Mouse (Mus musculus) neural tube, embryonic 11.5 days (tissue): ENCODE data around the gene Kcnk3. TPM values are rescaled to one million over a fixed set of nuclear protein-coding genes. Genes with fewer than 3 reads are reported as not detected.

Experiments
- ATAC-seq: fragments of 200-750 bp; cut with Nextera tagmentation; 2 replicates; pipeline ENCODE4 v1.8.0; 2017; ENCODE audit warnings: moderate number of reproducible peaks, mild to moderate bottlenecking, moderate TSS enrichment, moderate library complexity; ENCODE audit not compliant: insufficient read depth, low FRiP score, low TSS enrichment
- DNase-seq: peaks from one replicate; pipeline ENCODE4 v3.0.0-alpha.2; 2015; ENCODE audit warnings: low spot score
- H3K27ac ChIP-seq: fragments of 300-500 bp; sonication (generic); 2 replicates; pipeline ENCODE4 v1.5.1; 2014; ENCODE audit warnings: low read depth, mild to moderate bottlenecking, low read length
- H3K27me3 ChIP-seq: fragments of 300-500 bp; sonication (generic); 2 replicates; pipeline ENCODE4 v1.6.1; 2014; ENCODE audit warnings: mild to moderate bottlenecking, low read length, mixed read lengths; ENCODE audit not compliant: control insufficient read depth, insufficient read depth
- H3K36me3 ChIP-seq: fragments of 300-500 bp; sonication (generic); 2 replicates; pipeline ENCODE4 v1.6.1; 2014; ENCODE audit warnings: mild to moderate bottlenecking, low read length, moderate library complexity, mixed read lengths; ENCODE audit not compliant: control insufficient read depth, insufficient read depth
- H3K4me1 ChIP-seq: fragments of 300-500 bp; sonication (generic); 2 replicates; pipeline ENCODE4 v1.6.1; 2014; ENCODE audit warnings: low read length, mixed read lengths; ENCODE audit not compliant: control insufficient read depth, insufficient read depth
- H3K4me2 ChIP-seq: fragments of 300-500 bp; sonication (generic); 2 replicates; pipeline ENCODE4 v1.6.1; 2014; ENCODE audit warnings: low read depth, mild to moderate bottlenecking, moderate library complexity
- H3K4me3 ChIP-seq: fragments of 300-500 bp; sonication (generic); 2 replicates; pipeline ENCODE4 v1.5.1; 2014; ENCODE audit warnings: low read depth, low read length
- H3K9ac ChIP-seq: fragments of 300-500 bp; sonication (generic); 2 replicates; pipeline ENCODE4 v1.6.1; 2014; ENCODE audit warnings: mild to moderate bottlenecking, low read length
- H3K9me3 ChIP-seq: fragments of 300-500 bp; sonication (generic); 2 replicates; pipeline ENCODE4 v1.6.1; 2016; ENCODE audit warnings: low read length; ENCODE audit not compliant: control insufficient read depth
- WGBS: fragments of 180-500 bp; shearing (Covaris S2); extraction: QIAGEN DNeasy Blood & Tissue Kit; methylation state at CpG from one replicate; pipeline ENCODE4 v1.1.7; 2014; 5-methylcytosine and 5-hydroxymethylcytosine counted together
- polyA plus RNA-seq: library from polyadenylated mRNA; unstranded; fragments of >200 nt; fragmentation: Nextera tagmentation; extraction: Ambion mirVana; gene quantifications from 2 replicates; pipeline ENCODE4 v1.2.1, GENCODE M21; 2014

Gene Kcnk3
- polyA plus RNA-seq, 1 experiment from 2014 or later: 0.92 TPM

DNA sequence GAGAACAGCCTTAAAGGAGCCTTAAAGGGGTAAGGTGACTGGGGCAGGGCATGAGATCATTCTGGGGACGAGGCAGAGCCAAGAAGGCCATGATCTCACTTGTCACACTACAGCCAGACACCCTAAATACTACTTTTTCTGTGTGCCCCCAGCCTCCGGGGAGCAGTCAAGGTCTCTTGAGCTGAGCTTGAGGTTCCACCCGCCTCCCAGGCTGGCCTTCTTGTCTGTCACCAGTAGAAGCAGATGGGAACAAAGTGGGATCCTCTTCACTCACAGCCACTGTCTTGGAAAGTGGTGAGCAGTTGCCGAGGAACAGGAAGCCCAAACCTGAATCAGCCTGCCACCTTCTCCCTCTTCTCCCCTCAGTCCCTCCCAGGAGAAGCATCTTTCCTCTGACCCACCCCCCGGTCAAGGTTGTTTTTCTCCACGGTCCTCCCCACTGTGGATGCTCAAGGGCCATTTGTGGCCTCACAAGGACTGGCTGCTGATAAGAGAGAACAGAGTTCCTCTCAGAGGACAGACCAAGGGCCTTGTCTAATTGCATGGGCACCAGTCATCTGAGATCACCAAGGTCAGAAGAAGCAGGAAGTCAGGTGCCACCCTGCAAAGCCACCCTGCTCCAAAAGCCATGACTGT is 9.4 kb upstream of the Kcnk3 start:
- no peaks in the 10 kb centered on the region for H3K36me3 ChIP-seq
- no peak overlapping the region for H3K9ac ChIP-seq
- 84% methylated on average over 5 of the region's 6 CpGs for WGBS
- H3K4me3 ChIP-seq: no peak overlapping the region
- H3K9me3 ChIP-seq: no peaks in the 10 kb centered on the region
- no peak overlapping the region for H3K27ac ChIP-seq
- no peaks in the 10 kb centered on the region for H3K27me3 ChIP-seq
- ATAC-seq (no peak), DNase-seq (no peak)
- H3K4me1 ChIP-seq: no peaks in the 10 kb centered on the region
- H3K4me2 ChIP-seq: no peak overlapping the region

DNA sequence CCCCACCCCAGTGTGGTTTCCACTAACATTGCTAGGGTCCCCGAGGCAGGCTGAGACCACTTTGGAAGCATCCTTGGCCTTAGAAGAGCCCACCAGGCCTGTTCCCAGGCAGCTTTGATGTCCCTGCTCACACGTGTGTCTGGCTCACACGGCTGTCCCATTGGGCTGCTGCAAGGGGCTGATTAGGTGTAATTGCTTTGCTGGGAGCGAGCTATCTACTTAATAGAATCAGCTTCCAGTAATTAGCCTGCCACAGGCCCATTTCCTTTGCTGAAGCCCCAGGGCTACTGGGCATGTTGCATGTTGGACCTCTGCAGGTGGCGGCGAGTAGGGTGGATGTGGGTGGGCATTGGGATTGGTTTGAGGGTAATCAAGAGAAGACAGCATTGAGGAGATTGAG is 7.2 kb upstream of the Kcnk3 start:
- Histone ChIP-seq H3K4me1 (no peaks in the 10 kb centered on the region), H3K27ac (no peak overlapping the region), H3K9ac (no peak overlapping the region), H3K9me3 (no peaks in the 10 kb centered on the region), H3K4me2 (no peak overlapping the region), H3K27me3 (no peaks in the 10 kb centered on the region), H3K4me3 (no peak overlapping the region), H3K36me3 (no peaks in the 10 kb centered on the region)
- ATAC-seq (no peak), DNase-seq (no peak)
- WGBS: 54% methylated on average over 6 of the region's 6 CpGs

- ATAC-seq (no peak), DNase-seq (no peak)
- H3K27me3 ChIP-seq: peaks cover 2% of the 10 kb centered on the region; the same call in 1 of the 2 replicates
- H3K4me3 ChIP-seq: no peak overlapping the region
- no peaks in the 10 kb centered on the region for H3K36me3 ChIP-seq
- no peak overlapping the region for H3K9ac ChIP-seq
- H3K9me3 ChIP-seq: no peaks in the 10 kb centered on the region
- whole genome bisulfite sequencing: 89% methylated on average over 5 of the region's 5 CpGs
- H3K4me1 ChIP-seq: no peaks in the 10 kb centered on the region
- no peak overlapping the region for H3K4me2 ChIP-seq
- no peak overlapping the region for H3K27ac ChIP-seq
Measured at GRCm38 (mm10) chr5:30582017-30582416, 6.0 kb upstream of the Kcnk3 start.

GRCm38 (mm10) chr5:30586616-30587015 is 1.4 kb upstream of the Kcnk3 start:
- Histone ChIP-seq H3K9me3 (no peaks in the 10 kb centered on the region), H3K27ac (no peak overlapping the region), H3K36me3 (no peaks in the 10 kb centered on the region), H3K4me3 (no peak overlapping the region), H3K4me2 (no peak overlapping the region), H3K4me1 (peaks cover 5% of the 10 kb centered on the region; the same call in 1 of the 2 replicates), H3K27me3 (peaks cover 21% of the 10 kb centered on the region), H3K9ac (no peak overlapping the region)
- ATAC-seq (no peak), DNase-seq (no peak)
- WGBS: 82% methylated on average over 3 of the region's 3 CpGs

- Histone ChIP-seq H3K9me3 (no peaks in the 10 kb centered on the region), H3K27ac (no peak overlapping the region), H3K36me3 (no peaks in the 10 kb centered on the region), H3K4me1 (peaks cover 5% of the 10 kb centered on the region; the same call in 1 of the 2 replicates), H3K4me3 (no peak overlapping the region), H3K4me2 (no peak overlapping the region), H3K9ac (no peak overlapping the region), H3K27me3 (peaks cover 21% of the 10 kb centered on the region)
- 39% methylated on average over 2 of the region's 2 CpGs for WGBS
- ATAC-seq (no peak), DNase-seq (no peak)
Measured at GRCm38 (mm10) chr5:30587101-30587500, 869 bp upstream of the Kcnk3 start.

DNA sequence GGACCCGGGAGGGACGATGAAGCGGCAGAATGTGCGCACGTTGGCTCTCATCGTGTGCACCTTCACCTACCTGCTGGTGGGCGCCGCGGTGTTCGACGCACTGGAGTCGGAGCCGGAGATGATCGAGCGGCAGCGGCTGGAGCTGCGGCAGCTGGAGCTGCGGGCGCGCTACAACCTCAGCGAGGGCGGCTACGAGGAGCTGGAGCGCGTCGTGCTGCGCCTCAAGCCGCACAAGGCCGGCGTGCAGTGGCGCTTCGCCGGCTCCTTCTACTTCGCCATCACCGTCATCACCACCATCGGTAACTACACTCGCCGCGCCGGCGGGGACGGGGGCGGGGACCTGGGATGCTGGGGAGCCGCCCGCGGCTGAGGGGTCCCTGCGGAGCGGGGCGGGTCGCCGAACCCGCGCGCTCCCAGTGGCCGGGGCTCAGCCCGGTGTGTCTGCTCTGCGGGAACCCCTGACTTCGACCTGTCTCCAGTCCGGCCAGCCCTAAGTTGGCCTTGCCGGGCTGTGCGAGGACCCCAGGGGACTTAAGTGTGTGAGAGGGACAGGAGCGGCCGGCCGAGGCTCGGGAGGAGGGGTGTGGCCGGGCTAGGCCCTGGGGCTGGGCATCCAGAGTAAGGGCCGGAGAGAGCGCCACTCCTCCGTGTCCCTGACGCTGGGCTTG is 465 bp downstream of the Kcnk3 start:
- Histone ChIP-seq H3K9ac (peak overlapping the region; percentile 54), H3K27me3 (peaks cover 21% of the 10 kb centered on the region), H3K4me3 (peak overlapping the region; percentile 44), H3K4me2 (peak overlapping the region; percentile 81), H3K4me1 (peaks cover 5% of the 10 kb centered on the region; the same call in 1 of the 2 replicates), H3K9me3 (no peaks in the 10 kb centered on the region), H3K36me3 (no peaks in the 10 kb centered on the region), H3K27ac (no peak overlapping the region)
- DNase-seq (peak; percentile 63), ATAC-seq (peak; percentile 41; the same call in 1 of the 2 replicates)
- WGBS: under 1% methylated on average over 65 of the region's 70 CpGs

- Histone ChIP-seq H3K27me3 (peaks cover 21% of the 10 kb centered on the region), H3K27ac (no peak overlapping the region), H3K9me3 (no peaks in the 10 kb centered on the region), H3K36me3 (no peaks in the 10 kb centered on the region), H3K9ac (no peak overlapping the region), H3K4me2 (peak overlapping the region; percentile 81), H3K4me1 (peaks cover 5% of the 10 kb centered on the region; the same call in 1 of the 2 replicates), H3K4me3 (peak overlapping the region; percentile 44)
- DNase-seq (no peak), ATAC-seq (no peak)
- WGBS: 39% methylated on average over 4 of the region's 4 CpGs
Measured at GRCm38 (mm10) chr5:30589069-30589468, 1.1 kb downstream of the Kcnk3 start.

- Histone ChIP-seq H3K27me3 (peaks cover 21% of the 10 kb centered on the region), H3K4me3 (no peak overlapping the region), H3K36me3 (no peaks in the 10 kb centered on the region), H3K9me3 (no peaks in the 10 kb centered on the region), H3K4me1 (peaks cover 5% of the 10 kb centered on the region; the same call in 1 of the 2 replicates), H3K27ac (no peak overlapping the region), H3K9ac (no peak overlapping the region), H3K4me2 (no peak overlapping the region)
- WGBS: 74% methylated on average over 3 of the region's 3 CpGs
- no peak for DNase-seq
- no peak for ATAC-seq
Measured at GRCm38 (mm10) chr5:30589546-30589945, 1.6 kb downstream of the Kcnk3 start.

DNA sequence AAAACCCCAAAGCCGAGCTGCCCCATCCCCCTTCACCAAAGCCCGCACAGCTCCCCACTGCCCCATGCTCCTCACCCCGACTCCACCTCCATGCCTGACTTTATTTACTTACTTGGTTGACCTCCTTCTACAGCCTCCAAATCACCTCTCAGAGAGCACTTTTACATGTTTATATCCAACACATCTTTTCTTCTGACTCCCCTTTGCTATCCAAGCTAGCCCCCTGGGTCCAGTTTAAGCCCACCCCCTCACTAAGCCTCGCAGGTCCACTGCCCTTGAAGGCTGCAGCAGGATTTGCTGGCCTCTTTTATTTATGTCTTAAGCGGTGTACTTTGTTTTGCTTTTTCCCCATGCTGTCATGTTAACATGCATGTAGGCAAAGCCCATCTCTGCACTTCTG is 2.3 kb downstream of the Kcnk3 start:
- H3K27ac ChIP-seq: no peak overlapping the region
- no peaks in the 10 kb centered on the region for H3K36me3 ChIP-seq
- H3K4me1 ChIP-seq: peaks cover 5% of the 10 kb centered on the region; the same call in 1 of the 2 replicates
- H3K4me2 ChIP-seq: no peak overlapping the region
- H3K9ac ChIP-seq: no peak overlapping the region
- peaks cover 21% of the 10 kb centered on the region for H3K27me3 ChIP-seq
- no peak overlapping the region for H3K4me3 ChIP-seq
- ATAC-seq: no peak
- no peaks in the 10 kb centered on the region for H3K9me3 ChIP-seq
- DNase-seq: no peak
- WGBS: 76% methylated on average over 5 of the region's 5 CpGs
